Mouse (Mus musculus) kidney, embryonic 14.5 days (tissue): ENCODE data around the gene Zbtb16. TPM values are rescaled to one million over a fixed set of nuclear protein-coding genes. Genes with fewer than 3 reads are reported as not detected.

Experiments used
- ATAC-seq: fragments of 200-750 bp; cut with Nextera tagmentation; 2 replicates; pipeline ENCODE4 v1.8.0; 2017; ENCODE audit warnings: moderate number of reproducible peaks, mild to moderate bottlenecking, moderate TSS enrichment, moderate library complexity; ENCODE audit not compliant: low FRiP score, low TSS enrichment
- H3K27ac ChIP-seq: fragments of 300-500 bp; sonication (generic); 2 replicates; pipeline ENCODE4 v1.5.1; 2014; ENCODE audit warnings: low read depth, mild to moderate bottlenecking, low read length, moderate library complexity, mixed read lengths
- H3K27me3 ChIP-seq: fragments of 300-500 bp; sonication (generic); 2 replicates; pipeline ENCODE4 v1.6.1; 2014; ENCODE audit warnings: mild to moderate bottlenecking, low read length; ENCODE audit not compliant: control insufficient read depth, insufficient read depth
- H3K36me3 ChIP-seq: fragments of 300-500 bp; sonication (generic); 2 replicates; pipeline ENCODE4 v1.6.1; 2014; ENCODE audit warnings: low read length, mixed read lengths; ENCODE audit not compliant: control insufficient read depth, insufficient read depth
- H3K4me1 ChIP-seq: fragments of 300-500 bp; sonication (generic); 2 replicates; pipeline ENCODE4 v1.6.1; 2014; ENCODE audit warnings: low read length, mixed read lengths; ENCODE audit not compliant: control insufficient read depth, insufficient read depth
- H3K4me2 ChIP-seq: fragments of 300-500 bp; sonication (generic); replicated peaks from 2 replicates; pipeline ENCODE4 v1.6.1; 2014; ENCODE audit warnings: low read depth, mild to moderate bottlenecking, low read length
- H3K4me3 ChIP-seq: fragments of 300-500 bp; sonication (generic); 2 replicates; pipeline ENCODE4 v1.5.1; 2014; ENCODE audit warnings: mild to moderate bottlenecking, low read length
- H3K9ac ChIP-seq: fragments of 300-500 bp; sonication (generic); 2 replicates; pipeline ENCODE4 v1.6.1; 2014; ENCODE audit warnings: low read depth, mild to moderate bottlenecking, low read length, moderate library complexity
- H3K9me3 ChIP-seq: fragments of 300-500 bp; sonication (generic); 2 replicates; pipeline ENCODE4 v1.6.1; 2016; ENCODE audit warnings: low read length; ENCODE audit not compliant: control insufficient read depth
- WGBS: fragments of 180-500 bp; shearing (Covaris S2); extraction: QIAGEN DNeasy Blood & Tissue Kit; methylation state at CpG from one replicate; pipeline ENCODE4 v1.1.7; 2014; 5-methylcytosine and 5-hydroxymethylcytosine counted together
- polyA plus RNA-seq: library from polyadenylated mRNA; unstranded; fragments of >200 nt; fragmentation: Nextera tagmentation; extraction: Ambion mirVana; gene quantifications from 2 replicates; pipeline ENCODE4 v1.2.1, GENCODE M21; 2014

The Zbtb16 gene
- polyA plus RNA-seq, 1 experiment from 2014 or later, result 0.49 TPM

DNA sequence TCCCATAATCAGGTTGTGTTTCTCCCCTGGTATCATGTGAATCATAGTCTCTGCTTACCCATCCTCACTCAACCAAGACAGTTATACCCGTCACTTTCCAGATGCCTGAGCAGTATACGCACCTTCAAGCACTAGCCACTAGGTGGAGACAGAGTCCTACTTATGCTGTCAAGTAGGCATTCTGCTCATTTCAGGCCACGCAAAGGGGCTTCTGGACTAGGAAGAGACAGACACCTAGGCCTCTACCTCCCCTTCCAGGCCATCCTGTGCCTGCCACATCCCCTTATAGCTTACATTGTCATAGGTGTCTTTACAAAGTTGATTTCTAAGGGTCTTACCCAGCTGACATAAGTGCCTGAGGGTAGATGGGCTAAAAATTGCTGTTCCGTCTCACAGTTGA lies 189.8 kb downstream of the Zbtb16 start:
- no peak overlapping the region for H3K27ac ChIP-seq
- WGBS, result 25% methylated on average over 4 of the region's 4 CpGs
- H3K36me3 ChIP-seq, result no peaks in the 10 kb centered on the region
- peaks cover 4% of the 10 kb centered on the region; the same call in 1 of the 2 replicates for H3K9me3 ChIP-seq
- H3K27me3 ChIP-seq, result peaks cover 6% of the 10 kb centered on the region; the same call in 1 of the 2 replicates
- H3K4me1 ChIP-seq, result peaks cover 25% of the 10 kb centered on the region
- H3K4me2 ChIP-seq, result no peak overlapping the region
- no peak overlapping the region for H3K9ac ChIP-seq
- ATAC-seq, result peak; percentile 29; the same call in 1 of the 2 replicates
- no peak overlapping the region for H3K4me3 ChIP-seq

DNA sequence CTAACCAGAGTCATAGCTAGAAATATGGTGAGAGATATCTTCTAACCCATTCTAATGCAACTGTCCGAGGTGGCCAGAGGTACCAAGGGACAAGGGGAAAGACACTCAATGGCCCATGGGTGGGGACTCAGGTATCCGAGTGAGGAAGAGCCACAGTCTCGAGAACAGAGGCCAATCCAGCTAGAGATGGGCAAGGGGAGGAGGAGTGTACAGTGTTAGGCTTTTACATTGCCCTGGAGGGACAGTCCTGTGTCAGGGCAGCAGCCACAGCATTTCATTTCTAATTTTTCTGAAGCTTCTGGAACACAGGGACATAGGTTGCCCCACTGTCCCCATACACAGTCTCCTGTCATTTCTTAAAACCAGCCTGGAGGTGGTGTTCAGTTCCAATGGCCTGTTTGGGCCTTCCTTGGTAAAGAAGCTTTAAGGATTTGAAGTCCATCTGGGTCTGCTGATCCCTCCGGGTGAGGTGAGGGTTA lies 190.3 kb downstream of the Zbtb16 start:
- ATAC-seq, result no peak
- Histone ChIP-seq H3K27me3 (peaks cover 6% of the 10 kb centered on the region; the same call in 1 of the 2 replicates), H3K4me1 (peaks cover 25% of the 10 kb centered on the region), H3K36me3 (no peaks in the 10 kb centered on the region), H3K4me3 (no peak overlapping the region), H3K27ac (no peak overlapping the region), H3K4me2 (no peak overlapping the region), H3K9ac (no peak overlapping the region), H3K9me3 (peaks cover 4% of the 10 kb centered on the region; the same call in 1 of the 2 replicates)
- 59% methylated on average over 4 of the region's 4 CpGs for WGBS

GRCm38 (mm10) chr9:48644926-48645647 lies 190.9 kb downstream of the Zbtb16 start:
- no peak for ATAC-seq

GRCm38 (mm10) chr9:48644376-48644775 lies 191.6 kb downstream of the Zbtb16 start:
- Histone ChIP-seq H3K4me3 (no peak overlapping the region), H3K9me3 (peaks cover 4% of the 10 kb centered on the region; the same call in 1 of the 2 replicates), H3K27ac (no peak overlapping the region), H3K4me2 (no peak overlapping the region), H3K36me3 (no peaks in the 10 kb centered on the region), H3K9ac (no peak overlapping the region), H3K4me1 (peaks cover 20% of the 10 kb centered on the region), H3K27me3 (peaks cover 6% of the 10 kb centered on the region; the same call in 1 of the 2 replicates)
- no peak for ATAC-seq
- WGBS, result 84% methylated on average over 3 of the region's 3 CpGs

More at GRCm38 (mm10) chr9:48644926-48645647, 190.9 kb downstream of the Zbtb16 start:
- Histone ChIP-seq H3K4me3 (no peak overlapping the region), H3K4me1 (peaks cover 25% of the 10 kb centered on the region), H3K27ac (no peak overlapping the region), H3K36me3 (no peaks in the 10 kb centered on the region), H3K9ac (no peak overlapping the region), H3K27me3 (peaks cover 6% of the 10 kb centered on the region; the same call in 1 of the 2 replicates), H3K9me3 (peaks cover 4% of the 10 kb centered on the region; the same call in 1 of the 2 replicates), H3K4me2 (no peak overlapping the region)
- 51% methylated on average over 13 of the region's 13 CpGs for WGBS

- H3K9ac ChIP-seq, result no peak overlapping the region
Measured at GRCm38 (mm10) chr9:48641636-48642035, 194.4 kb downstream of the Zbtb16 start.

DNA sequence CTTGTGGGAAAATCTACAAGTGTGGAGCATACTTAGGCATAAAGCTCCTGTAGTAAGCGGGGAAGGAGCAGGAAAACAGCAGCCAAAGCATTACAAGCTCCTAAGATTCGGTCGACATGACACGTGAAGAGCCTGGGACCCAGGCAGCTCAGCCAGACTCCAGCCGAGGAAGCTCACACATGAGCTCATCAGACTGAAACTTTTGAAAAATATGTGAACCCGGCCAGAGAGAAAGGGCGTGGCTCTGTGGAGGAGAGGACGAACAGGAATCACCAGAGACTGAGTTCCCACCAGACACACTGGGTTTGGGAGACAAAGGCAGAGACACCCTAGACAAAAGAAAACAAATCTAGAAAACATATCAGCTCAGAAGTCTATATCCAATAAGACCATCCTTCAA lies 195.1 kb downstream of the Zbtb16 start:
- 80% methylated on average over 8 of the region's 8 CpGs for WGBS
- no peak for ATAC-seq
- Histone ChIP-seq H3K9me3 (peaks cover 4% of the 10 kb centered on the region; the same call in 1 of the 2 replicates), H3K27me3 (peaks cover 6% of the 10 kb centered on the region; the same call in 1 of the 2 replicates), H3K27ac (no peak overlapping the region), H3K4me2 (no peak overlapping the region), H3K4me1 (no peaks in the 10 kb centered on the region), H3K36me3 (no peaks in the 10 kb centered on the region), H3K4me3 (no peak overlapping the region), H3K9ac (no peak overlapping the region)

More at GRCm38 (mm10) chr9:48641636-48642035, 194.4 kb downstream of the Zbtb16 start:
- Histone ChIP-seq H3K9me3 (peaks cover 4% of the 10 kb centered on the region; the same call in 1 of the 2 replicates), H3K36me3 (no peaks in the 10 kb centered on the region), H3K27me3 (peaks cover 6% of the 10 kb centered on the region; the same call in 1 of the 2 replicates), H3K4me1 (no peaks in the 10 kb centered on the region), H3K4me3 (no peak overlapping the region), H3K27ac (no peak overlapping the region), H3K4me2 (no peak overlapping the region)
- WGBS, result 92% methylated on average over 8 of the region's 8 CpGs
- ATAC-seq, result no peak

GRCm38 (mm10) chr9:48638176-48638803 lies 197.7 kb downstream of the Zbtb16 start:
- H3K27ac ChIP-seq, result no peak overlapping the region
- ATAC-seq, result no peak
- H3K36me3 ChIP-seq, result no peaks in the 10 kb centered on the region
- no peak overlapping the region for H3K9ac ChIP-seq
- H3K27me3 ChIP-seq, result peaks cover 3% of the 10 kb centered on the region; the same call in 1 of the 2 replicates
- no peaks in the 10 kb centered on the region for H3K9me3 ChIP-seq
- no peak overlapping the region for H3K4me3 ChIP-seq
- no peak overlapping the region for H3K4me2 ChIP-seq
- WGBS, result 53% methylated on average over 15 of the region's 15 CpGs
- H3K4me1 ChIP-seq, result no peaks in the 10 kb centered on the region

- Histone ChIP-seq H3K4me1 (no peaks in the 10 kb centered on the region), H3K9ac (no peak overlapping the region), H3K4me2 (no peak overlapping the region), H3K4me3 (no peak overlapping the region), H3K27ac (no peak overlapping the region), H3K36me3 (no peaks in the 10 kb centered on the region), H3K9me3 (no peaks in the 10 kb centered on the region), H3K27me3 (peaks cover 3% of the 10 kb centered on the region; the same call in 1 of the 2 replicates)
- no peak for ATAC-seq
- WGBS, result 91% methylated on average over 7 of the region's 7 CpGs
Measured at GRCm38 (mm10) chr9:48637161-48637560, 198.9 kb downstream of the Zbtb16 start.
